Mouse (Mus musculus): ENCODE measurements around the gene Serpinb7. TPM values are rescaled to one million over a fixed set of nuclear protein-coding genes. Genes with fewer than 3 reads are reported as not detected.

Gene Serpinb7
- not detected for polyA plus RNA-seq (2014; fragmentation: Illumina TruSeq; extraction: RNeasy Lipid Tissue Mini Kit (QIAGEN cat#74804); ENCODE audit: low replicate concordance)

GRCm38 (mm10) chr1:107399355-107399754, at the start of gene Serpinb7:
Gene Serpinb7, plus strand, starts transcription at chr1:107399655.

GRCm38 (mm10) chr1:107360898-107361297, 38.6 kb upstream of the Serpinb7 start, which contains the start of gene Serpinb11:
Gene Serpinb11, plus strand, starts transcription at chr1:107361198.

Other genes starting within 250 kb of the Serpinb7 start
- gene Serpinb3b, start 121.3 kb upstream of the Serpinb7 start, polyA plus RNA-seq (2014; fragmentation: Illumina TruSeq; extraction: RNeasy Lipid Tissue Mini Kit (QIAGEN cat#74804); ENCODE audit: low replicate concordance) = not detected
- gene Serpinb3c, start 121.3 kb upstream of the Serpinb7 start, polyA plus RNA-seq (2014; fragmentation: Illumina TruSeq; extraction: RNeasy Lipid Tissue Mini Kit (QIAGEN cat#74804); ENCODE audit: low replicate concordance) = not detected
- not detected for gene Serpinb11, start 38.5 kb upstream of the Serpinb7 start, polyA plus RNA-seq (2014; fragmentation: Illumina TruSeq; extraction: RNeasy Lipid Tissue Mini Kit (QIAGEN cat#74804); ENCODE audit: low replicate concordance)
- gene Serpinb2, start 111.8 kb downstream of the Serpinb7 start, polyA plus RNA-seq (2014; fragmentation: Illumina TruSeq; extraction: RNeasy Lipid Tissue Mini Kit (QIAGEN cat#74804); ENCODE audit: low replicate concordance) = 2.4 TPM
- 1.9 TPM for gene Serpinb8, start 190.4 kb downstream of the Serpinb7 start, polyA plus RNA-seq (2014; fragmentation: Illumina TruSeq; extraction: RNeasy Lipid Tissue Mini Kit (QIAGEN cat#74804); ENCODE audit: low replicate concordance)

Data from small intestine, adult 10 weeks (tissue).